Mouse (Mus musculus) mouse trophoblast stem cell (cell line): ENCODE measurements around the gene Exoc6b.

Experiments used
- in situ Hi-C, 2 experiments: fragments of 300-500 bp; cut with MseI, MboI; formaldehyde crosslinking; loops; 2 replicates in 1 of 2; 3 replicates in 1 of 2; pipeline ENCODE4 v1.15.1; 2025

Gene Exoc6b

GRCm38 (mm10) chr6:84638206-84638605 lies 431.1 kb downstream of the Exoc6b start:
- in situ Hi-C loops = no loop called here

GRCm38 (mm10) chr6:84631588-84631987 lies 437.7 kb downstream of the Exoc6b start:
- in situ Hi-C loops = no loop called here

GRCm38 (mm10) chr6:84630276-84630675 lies 439.0 kb downstream of the Exoc6b start:
- in situ Hi-C loops = no loop called here

- in situ Hi-C loops = no loop called here
Observed at GRCm38 (mm10) chr6:84628831-84629230, 440.5 kb downstream of the Exoc6b start.

GRCm38 (mm10) chr6:84626398-84626797 lies 442.9 kb downstream of the Exoc6b start:
- in situ Hi-C loops = no loop called here

GRCm38 (mm10) chr6:84619166-84619565 lies 450.1 kb downstream of the Exoc6b start:
- in situ Hi-C loops = no loop called here

GRCm38 (mm10) chr6:84617051-84617450 lies 452.3 kb downstream of the Exoc6b start:
- in situ Hi-C loops = no loop called here

- in situ Hi-C loops = no loop called here
Observed at GRCm38 (mm10) chr6:84616586-84616985, 452.7 kb downstream of the Exoc6b start.

GRCm38 (mm10) chr6:84613561-84613960 lies 455.8 kb downstream of the Exoc6b start:
- in situ Hi-C loops = no loop called here

GRCm38 (mm10) chr6:84601136-84601889 lies 468.0 kb downstream of the Exoc6b start:
- in situ Hi-C loops = no loop called here

GRCm38 (mm10) chr6:84599296-84599695 lies 470.0 kb downstream of the Exoc6b start:
- in situ Hi-C loops = loop anchor here (25.0 kb wide), 1 partner anchor 187 kb away; no protein-coding TSS in a partner anchor

- in situ Hi-C loops = loop anchor here (25.0 kb wide), 1 partner anchor 186 kb away; no protein-coding TSS in a partner anchor
Observed at GRCm38 (mm10) chr6:84598725-84599124, 470.6 kb downstream of the Exoc6b start.

GRCm38 (mm10) chr6:84594626-84595025 lies 474.7 kb downstream of the Exoc6b start:
- in situ Hi-C loops = loop anchor here (25.0 kb wide), 1 partner anchor 182 kb away; no protein-coding TSS in a partner anchor

- in situ Hi-C loops = loop anchor here (25.0 kb wide), 1 partner anchor 181 kb away; no protein-coding TSS in a partner anchor
Observed at GRCm38 (mm10) chr6:84593693-84594092, 475.6 kb downstream of the Exoc6b start, which contains the start of gene Cyp26b1. Gene Cyp26b1, minus strand, starts transcription at chr6:84593908.

- in situ Hi-C loops = loop anchor here (25.0 kb wide), 1 partner anchor 179 kb away; no protein-coding TSS in a partner anchor
Observed at GRCm38 (mm10) chr6:84590961-84591745, 478.2 kb downstream of the Exoc6b start.

GRCm38 (mm10) chr6:84589742-84590686 lies 479.3 kb downstream of the Exoc6b start:
- in situ Hi-C loops = loop anchor here (25.0 kb wide), 1 partner anchor 178 kb away; no protein-coding TSS in a partner anchor

GRCm38 (mm10) chr6:84588895-84589652 lies 480.2 kb downstream of the Exoc6b start:
- in situ Hi-C loops = loop anchor here (25.0 kb wide), 1 partner anchor 177 kb away; no protein-coding TSS in a partner anchor

- in situ Hi-C loops = loop anchor here (25.0 kb wide), 1 partner anchor 176 kb away; no protein-coding TSS in a partner anchor
Observed at GRCm38 (mm10) chr6:84588221-84588894, 481.0 kb downstream of the Exoc6b start.

- in situ Hi-C loops = loop anchor here (25.0 kb wide), 1 partner anchor 175 kb away; no protein-coding TSS in a partner anchor
Observed at GRCm38 (mm10) chr6:84587471-84588101, 481.7 kb downstream of the Exoc6b start.
